Mouse (Mus musculus) lung, postnatal 0 days (tissue): ENCODE measurements at regions not wholly inside any gene's neighbourhood (a gene's known extent, or its start where the extent isn't known, plus 50 kb on each side); places are given as distances from the start of the nearest gene placed in this dataset.

Source experiments
- CTCF ChIP-seq: IDR thresholded peaks from 2 replicates; pipeline ENCODE4 v1.5.1; 2016; ENCODE audit warnings: antibody characterized with exemption, mild to moderate bottlenecking
- EP300 ChIP-seq: IDR thresholded peaks from 2 replicates; pipeline ENCODE4 v1.6.1; 2016; ENCODE audit warnings: antibody characterized with exemption, mild to moderate bottlenecking, control low read depth

DNA sequence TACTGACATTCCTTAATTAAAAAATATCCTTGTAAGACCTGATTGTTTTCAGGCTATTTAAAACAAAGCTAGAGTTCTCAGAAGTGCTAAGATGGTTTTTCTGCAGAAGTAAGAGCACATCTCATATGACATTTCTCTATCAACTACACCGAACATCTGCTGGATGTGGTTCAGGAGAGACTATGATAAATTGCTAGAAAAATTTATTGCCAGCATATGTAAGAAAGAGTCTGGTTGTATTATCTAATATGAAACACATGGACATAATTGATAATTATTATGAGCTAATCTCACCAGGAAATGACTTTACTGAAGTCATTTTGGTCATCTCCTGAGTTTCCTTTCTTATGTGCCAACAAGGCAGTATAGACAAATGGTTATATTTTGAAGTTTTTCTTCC, 99.2 kb upstream of the Gm21293 start:
- TF ChIP-seq EP300, result no peak
- TF ChIP-seq CTCF, result no peak
